Mouse (Mus musculus) heart, postnatal 14 days (tissue): ENCODE measurements around the gene Samt1. TPM values are rescaled to one million over a fixed set of nuclear protein-coding genes. Genes with fewer than 3 reads are reported as not detected.
"Not testable (repeated sequence)": the region's sequence is repeated elsewhere in the genome, so short reads cannot be mapped to it uniquely, and the experiment has no call there.

Source experiments
- DNase-seq, 2 experiments: peaks; one replicate each; pipeline ENCODE4 v3.0.0; 2021 to 2022
- intact Hi-C: fragments of 180-260 bp; cut with DNase I; formaldehyde crosslinking; loops from one replicate; pipeline ENCODE4 v1.15.1; 2025
- long read RNA-seq, 2 experiments: library from polyadenylated mRNA; stranded (forward); transcript quantifications; one replicate each; pipeline ENCODE4 v2.0.0; 2021
- total RNA-seq, 2 experiments: library from RNA; stranded (reverse); gene quantifications; 2 replicates each; pipeline ENCODE4 v1.2.3; 2021

Gene Samt1
- not detected for total RNA-seq
- long read RNA-seq, experiment 1: 0 reads
- long read RNA-seq, experiment 2: 0 reads

GRCm38 (mm10) chrX:154012540-154012939, at the start of gene Samt1:
Samt1 (minus strand) TSS chrX:154012640.
- DNase-seq, intact Hi-C loops: not testable (repeated sequence)

GRCm38 (mm10) chrX:154054939-154055338, 42.5 kb upstream of the Samt1 start, which contains the start of gene Gm10057:
Gm10057 (minus strand) TSS chrX:154055039.
- intact Hi-C loops, DNase-seq: not testable (repeated sequence)

- DNase-seq, intact Hi-C loops: not testable (repeated sequence)
Observed at GRCm38 (mm10) chrX:154033727-154034126, 21.3 kb upstream of the Samt1 start, which contains the start of gene 4921511M17Rik. 4921511M17Rik (minus strand) TSS chrX:154033827.

GRCm38 (mm10) chrX:153976914-153977313, 35.5 kb downstream of the Samt1 start:
- DNase-seq, intact Hi-C loops: not testable (repeated sequence)

- DNase-seq, intact Hi-C loops: not testable (repeated sequence)
Observed at GRCm38 (mm10) chrX:153976467-153976866, 36.0 kb downstream of the Samt1 start.

GRCm38 (mm10) chrX:153974450-153974849, 38.0 kb downstream of the Samt1 start:
- intact Hi-C loops: no loop called here
- DNase-seq: no peak

GRCm38 (mm10) chrX:153952866-153953265, 59.6 kb downstream of the Samt1 start:
- DNase-seq, intact Hi-C loops: not testable (repeated sequence)

Other genes starting within 250 kb of the Samt1 start
- gene Spin2c, start 180.4 kb downstream of the Samt1 start, total RNA-seq: under 1 TPM; 0.17 to 0.26 TPM
- not detected for gene 4921511M17Rik, start 21.2 kb upstream of the Samt1 start, total RNA-seq
- not detected for gene Gm10057, start 42.4 kb upstream of the Samt1 start, total RNA-seq
- gene Gm15140, start 108.0 kb upstream of the Samt1 start, total RNA-seq: not detected